Mouse (Mus musculus): ENCODE measurements at regions not wholly inside any gene's neighbourhood (a gene's known extent, or its start where the extent isn't known, plus 50 kb on each side); places are given as distances from the start of the nearest gene placed in this dataset.

GRCm38 (mm10) chr13:52152221-52152620 is 305.7 kb downstream of the Gadd45g start:
- no peak for DNase-seq (ENCODE audit: low spot score)

GRCm38 (mm10) chr13:52153030-52153429 is 306.6 kb downstream of the Gadd45g start:
- DNase-seq (ENCODE audit: low spot score), result no peak

GRCm38 (mm10) chr13:52153576-52153975 is 307.1 kb downstream of the Gadd45g start:
- DNase-seq (ENCODE audit: low spot score), result no peak

DNA sequence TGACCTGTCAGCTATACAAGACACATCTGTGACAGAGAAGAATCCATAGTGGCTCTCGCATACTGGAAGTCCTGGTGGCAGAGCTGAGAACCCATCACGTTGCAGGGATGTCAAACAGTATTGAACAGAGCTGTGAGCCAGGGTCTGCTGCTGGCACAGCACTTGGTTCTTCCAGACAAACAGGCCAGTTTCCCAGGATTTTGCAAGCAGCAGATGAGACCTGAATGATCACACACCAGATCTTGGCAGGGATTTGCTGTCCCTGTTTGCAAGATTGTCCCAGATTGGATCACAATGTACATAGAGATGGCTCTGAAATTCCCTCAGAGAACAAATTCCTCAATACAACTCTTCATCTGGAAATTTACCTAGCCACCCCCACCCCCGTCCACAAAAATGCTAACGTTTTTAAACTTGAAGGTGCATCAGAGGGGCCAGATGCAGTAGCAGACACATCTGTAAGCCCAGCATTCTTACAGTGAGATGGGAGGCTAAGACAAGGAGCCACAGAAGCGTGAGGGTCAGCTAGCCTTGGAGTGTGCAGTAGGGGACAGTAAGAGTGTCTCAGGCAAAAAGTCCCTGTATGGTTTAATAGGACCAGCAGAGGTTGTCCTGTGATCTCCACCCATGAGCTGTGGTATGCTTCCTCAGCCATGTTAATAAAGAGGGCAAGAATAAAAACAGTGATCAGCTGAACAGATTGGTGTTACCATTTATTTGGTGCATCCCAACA is 307.8 kb downstream of the Gadd45g start:
- DNase-seq (ENCODE audit: low spot score), result no peak

DNA sequence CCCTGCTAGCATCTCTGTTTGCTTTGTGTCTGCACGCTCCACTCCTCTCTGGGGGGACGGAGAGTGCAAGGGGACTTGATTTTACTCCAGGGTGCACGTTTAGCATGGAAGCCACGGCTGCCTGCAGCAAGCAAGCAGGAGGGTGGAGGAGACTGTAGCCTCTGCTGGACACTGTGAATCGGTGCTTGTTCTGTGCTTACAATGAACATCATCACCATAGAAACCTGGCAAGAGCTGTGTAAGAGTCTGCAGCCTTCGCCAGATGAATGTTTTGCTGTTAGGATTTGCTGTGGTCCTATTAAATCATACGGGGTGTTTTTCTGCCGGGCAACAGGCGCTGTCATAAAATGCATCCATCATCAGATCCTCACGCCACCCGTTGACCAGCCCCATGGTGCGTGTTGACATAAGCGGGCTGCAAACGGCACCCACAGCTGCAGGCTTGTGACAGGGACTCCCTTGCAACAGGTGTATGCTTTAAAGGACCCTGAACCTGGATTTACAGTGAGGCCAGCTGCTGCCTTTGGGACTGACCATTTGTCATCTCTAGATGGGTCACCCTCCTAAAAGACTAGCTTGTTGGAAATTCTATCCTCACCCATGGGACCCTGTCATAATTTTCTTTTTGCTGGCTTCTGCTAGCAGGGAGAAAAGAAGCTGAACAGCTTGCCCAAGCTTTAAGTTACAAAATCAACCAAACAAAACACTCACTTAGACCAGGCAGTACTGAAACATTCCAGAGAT is 308.5 kb downstream of the Gadd45g start:
- no peak for DNase-seq (ENCODE audit: low spot score)

- no peak for DNase-seq (ENCODE audit: low spot score)
Measured at GRCm38 (mm10) chr13:52155588-52156086, 309.2 kb downstream of the Gadd45g start.

DNA sequence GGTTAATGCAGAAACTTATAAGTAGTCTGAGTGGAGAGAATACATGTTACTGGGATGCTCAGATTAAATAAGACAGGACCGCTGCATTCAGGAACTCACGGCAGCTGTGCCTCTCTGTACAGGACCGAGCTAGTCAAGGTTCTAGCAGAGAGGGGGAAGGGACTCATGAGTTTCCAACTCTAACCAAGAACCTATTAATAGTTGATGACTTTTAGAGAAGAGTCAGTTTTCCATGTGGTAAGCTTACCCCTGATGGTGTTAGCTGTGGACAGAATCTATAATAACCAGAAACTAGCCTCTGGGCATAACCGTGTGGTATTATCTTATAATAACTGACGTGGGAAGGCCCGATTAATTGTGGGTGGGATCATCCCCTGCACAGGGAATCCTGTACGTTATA is 316.2 kb downstream of the Gadd45g start:
- no peak for DNase-seq (ENCODE audit: low spot score)

DNA sequence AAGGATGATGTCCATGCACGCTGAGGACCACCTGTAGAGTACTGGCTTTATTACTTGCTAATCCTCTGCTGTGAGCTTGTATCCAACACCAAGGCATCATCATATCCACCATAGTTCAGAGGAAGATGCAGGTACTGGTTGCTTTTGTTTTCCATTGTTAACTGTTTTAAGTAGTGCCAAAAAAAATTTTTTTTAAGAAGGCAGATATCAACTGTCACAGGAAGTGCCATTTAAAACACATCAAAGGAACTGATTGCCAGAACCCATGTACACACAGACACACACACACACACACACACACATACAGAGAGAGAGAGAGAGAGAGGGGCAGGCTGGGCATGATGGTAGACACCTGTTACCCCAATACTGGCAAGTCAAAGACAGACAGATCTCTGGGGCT is 319.1 kb downstream of the Gadd45g start:
- no peak for DNase-seq (ENCODE audit: low spot score)

- DNase-seq (ENCODE audit: low spot score), result no peak
Measured at GRCm38 (mm10) chr13:52167968-52168367, 321.5 kb downstream of the Gadd45g start.

DNA sequence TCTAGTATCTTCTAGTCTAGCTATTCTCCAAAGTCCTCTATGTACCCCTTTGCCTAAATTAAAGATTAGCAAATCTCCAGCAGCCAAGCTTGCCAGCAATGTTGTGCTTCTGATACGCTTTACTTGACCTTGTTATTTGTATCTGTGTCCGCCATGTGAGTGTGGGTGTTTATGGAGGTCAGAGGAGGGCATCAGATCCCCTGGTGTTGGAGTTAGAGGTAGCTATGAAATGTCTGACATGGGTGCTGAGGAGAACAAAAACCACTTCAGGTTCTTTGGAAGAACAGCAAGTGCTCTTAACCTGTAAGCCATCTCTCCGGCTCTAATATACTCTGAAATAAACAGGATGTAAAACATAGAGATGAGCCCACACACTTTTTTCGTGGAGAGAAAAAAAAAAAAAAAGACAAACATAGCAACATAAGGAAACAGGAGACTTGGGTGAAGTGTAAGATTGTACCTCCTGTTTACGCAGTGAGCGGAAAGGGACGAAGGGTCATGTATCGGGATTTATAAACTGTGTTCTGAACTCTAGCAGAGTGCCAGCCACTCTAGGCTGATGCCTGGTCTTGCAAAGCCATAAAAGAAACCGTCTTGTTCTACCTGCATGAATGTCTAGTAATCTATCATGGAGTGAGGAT is 326.3 kb downstream of the Gadd45g start:
- DNase-seq (ENCODE audit: low spot score), result no peak

- DNase-seq (ENCODE audit: low spot score), result no peak
Measured at GRCm38 (mm10) chr13:52175665-52176064, 329.2 kb downstream of the Gadd45g start.

GRCm38 (mm10) chr13:52179977-52180376 is 333.5 kb downstream of the Gadd45g start:
- no peak for DNase-seq (ENCODE audit: low spot score)

DNA sequence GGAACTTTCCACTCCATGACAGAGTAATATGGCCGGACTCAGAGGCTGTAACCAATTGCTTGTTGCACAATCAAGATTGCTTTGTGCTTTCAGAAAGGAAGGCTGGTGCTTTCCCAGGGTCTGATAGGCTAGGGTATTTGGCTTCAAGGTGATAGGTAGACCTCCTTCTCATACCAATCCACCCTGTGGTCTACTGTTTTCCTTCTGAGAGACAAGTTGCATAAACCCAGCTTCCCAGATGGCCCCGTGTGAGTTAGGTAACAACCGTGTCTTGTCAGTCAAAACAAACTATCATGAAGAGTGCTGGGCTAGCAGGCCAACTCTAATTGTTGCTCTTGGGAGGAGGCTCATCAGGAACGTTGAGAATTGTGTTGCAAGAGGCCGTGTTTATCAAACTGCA is 337.2 kb downstream of the Gadd45g start:
- no peak for DNase-seq (ENCODE audit: low spot score)

DNA sequence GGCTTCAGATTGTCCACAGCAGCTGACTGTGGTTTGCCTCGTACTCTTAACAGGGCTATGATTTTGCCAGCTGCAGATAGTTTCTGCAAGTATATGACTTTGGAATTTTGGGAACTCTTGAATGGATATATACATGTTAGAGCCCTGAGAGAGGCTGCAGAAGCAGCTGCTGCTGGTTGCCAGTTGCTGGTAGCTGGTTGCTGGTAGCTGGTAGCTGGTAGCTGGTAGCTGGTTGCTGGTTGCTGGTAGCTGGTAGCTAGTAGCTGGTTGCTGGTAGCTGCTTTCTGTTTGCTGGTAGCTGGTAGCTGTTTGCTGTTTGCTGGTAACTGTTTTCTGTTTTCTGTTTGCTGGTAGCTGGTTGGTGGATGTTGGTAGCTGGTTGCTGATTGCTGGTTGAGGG is 339.1 kb downstream of the Gadd45g start:
- no peak for DNase-seq (ENCODE audit: low spot score)

- DNase-seq (ENCODE audit: low spot score), result no peak
Measured at GRCm38 (mm10) chr13:52187841-52188604, 341.5 kb downstream of the Gadd45g start.

- DNase-seq (ENCODE audit: low spot score), result no peak
Measured at GRCm38 (mm10) chr13:52188605-52189003, 342.1 kb downstream of the Gadd45g start.

GRCm38 (mm10) chr13:52189382-52189923 is 341.6 kb downstream of the Diras2 start:
- DNase-seq (ENCODE audit: low spot score), result no peak

DNA sequence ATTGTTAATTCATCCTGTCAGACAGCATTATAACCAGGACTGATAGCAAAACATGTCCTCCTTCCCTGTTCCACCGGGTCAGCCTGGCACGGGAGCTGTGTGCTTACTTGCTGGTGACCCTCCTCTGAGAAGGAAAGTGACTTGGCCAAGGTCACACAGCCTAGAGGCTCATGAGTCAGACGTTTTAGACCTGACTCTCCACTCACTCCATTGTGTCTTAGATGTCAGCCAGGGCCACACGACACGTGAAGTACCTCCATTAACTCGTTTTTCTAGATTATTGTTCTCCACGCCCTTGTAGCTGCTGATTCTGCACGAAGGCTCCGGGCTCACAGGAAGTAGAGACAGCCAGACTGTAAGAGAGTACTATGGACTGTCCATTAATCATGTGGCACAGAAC is 340.8 kb downstream of the Diras2 start:
- DNase-seq (ENCODE audit: low spot score), result no peak

GRCm38 (mm10) chr13:52190848-52191590 is 340.1 kb downstream of the Diras2 start:
- DNase-seq (ENCODE audit: low spot score), result no peak

DNA sequence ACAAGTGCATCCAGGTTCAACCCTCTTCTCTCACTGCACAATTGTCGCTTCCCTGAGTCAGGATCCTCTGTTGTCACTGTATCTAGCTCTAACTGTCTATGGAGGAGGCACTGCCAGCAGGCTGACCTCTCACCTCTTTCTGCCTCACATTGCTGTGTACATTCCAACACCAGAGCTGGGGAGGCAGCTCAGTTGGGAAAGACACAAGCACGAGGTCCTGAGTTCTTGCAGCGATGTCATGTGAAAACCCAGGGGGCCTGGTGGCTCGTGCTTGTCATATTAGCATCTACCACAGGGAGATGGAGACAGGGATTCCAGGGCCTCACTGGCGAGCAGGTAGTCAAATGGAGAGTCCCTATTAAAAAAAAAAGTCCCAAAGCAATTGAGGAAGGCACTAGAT is 334.2 kb downstream of the Diras2 start:
- DNase-seq (ENCODE audit: low spot score), result no peak
